Mouse (Mus musculus): ENCODE measurements around the gene Stxbp5l.
"Not testable (repeated sequence)": the region's sequence is repeated elsewhere in the genome, so short reads cannot be mapped to it uniquely, and the experiment has no call there.

Stxbp5l gene

GRCm38 (mm10) chr16:37338177-37338576, 46.6 kb downstream of the Stxbp5l start:
- CTCF ChIA-PET = no interaction called here
- POLR2A ChIA-PET = no interaction called here

GRCm38 (mm10) chr16:37337529-37337928, 47.2 kb downstream of the Stxbp5l start:
- POLR2A ChIA-PET = no interaction called here
- CTCF ChIA-PET = no interaction called here

- ChIA-PET POLR2A (no interaction called here), CTCF (no interaction called here)
Measured at GRCm38 (mm10) chr16:37304441-37304840, 80.3 kb downstream of the Stxbp5l start.

GRCm38 (mm10) chr16:37292593-37292992, 92.2 kb downstream of the Stxbp5l start:
- CTCF ChIA-PET = no interaction called here
- POLR2A ChIA-PET = no interaction called here

- CTCF ChIA-PET = no interaction called here
- POLR2A ChIA-PET = no interaction called here
Measured at GRCm38 (mm10) chr16:37280206-37280605, 104.6 kb downstream of the Stxbp5l start.

GRCm38 (mm10) chr16:37273681-37274080, 111.1 kb downstream of the Stxbp5l start:
- CTCF ChIA-PET = no interaction called here
- POLR2A ChIA-PET = no interaction called here

GRCm38 (mm10) chr16:37261678-37262077, 123.1 kb downstream of the Stxbp5l start:
- CTCF ChIA-PET = no interaction called here
- POLR2A ChIA-PET = no interaction called here

- ChIA-PET CTCF (no interaction called here), POLR2A (no interaction called here)
Measured at GRCm38 (mm10) chr16:37219151-37219550, 165.6 kb downstream of the Stxbp5l start.

GRCm38 (mm10) chr16:37208783-37209182, 176.0 kb downstream of the Stxbp5l start:
- POLR2A ChIA-PET = no interaction called here
- CTCF ChIA-PET = no interaction called here

GRCm38 (mm10) chr16:37194152-37194551, 190.6 kb downstream of the Stxbp5l start:
- CTCF ChIA-PET = no interaction called here

GRCm38 (mm10) chr16:37125190-37125589, 259.6 kb downstream of the Stxbp5l start:
- POLR2A ChIA-PET, CTCF ChIA-PET: not testable (repeated sequence)

More at GRCm38 (mm10) chr16:37194152-37194551, 190.6 kb downstream of the Stxbp5l start:
- POLR2A ChIA-PET = no interaction called here

- CTCF ChIA-PET = interaction anchor here (0.5 to 1.5 kb wide), 10 partner anchors 178 to 1088 kb away, joined by 3 to 8 read pairs (median 4); no protein-coding TSS in a partner anchor
- POLR2A ChIA-PET = interaction anchor here in 2 of 4 experiments (0.5 to 0.6 kb wide), 2 partner anchors 24 to 320 kb away, joined by 4 to 5 read pairs; no protein-coding TSS in a partner anchor
Measured at GRCm38 (mm10) chr16:37109285-37109684, 275.5 kb downstream of the Stxbp5l start.

GRCm38 (mm10) chr16:37108763-37109162, 276.0 kb downstream of the Stxbp5l start:
- POLR2A ChIA-PET = no interaction called here

GRCm38 (mm10) chr16:37094169-37094833, 290.5 kb downstream of the Stxbp5l start:
- POLR2A ChIA-PET = interaction anchor here in 1 of 4 experiments (0.7 kb wide), 1 partner anchor 10 kb away, joined by 3 read pairs; no protein-coding TSS in a partner anchor

More at GRCm38 (mm10) chr16:37108763-37109162, 276.0 kb downstream of the Stxbp5l start:
- CTCF ChIA-PET = interaction anchor here (0.6 to 1.5 kb wide), 7 partner anchors 178 to 1088 kb away, joined by 3 to 8 read pairs (median 5); no protein-coding TSS in a partner anchor

GRCm38 (mm10) chr16:37089648-37090047, 295.1 kb downstream of the Stxbp5l start:
- CTCF ChIA-PET = no interaction called here
- POLR2A ChIA-PET = no interaction called here

More at GRCm38 (mm10) chr16:37094169-37094833, 290.5 kb downstream of the Stxbp5l start:
- CTCF ChIA-PET = no interaction called here

GRCm38 (mm10) chr16:37072354-37072753, 312.4 kb downstream of the Stxbp5l start:
- POLR2A ChIA-PET = interaction anchor here in 1 of 4 experiments (1.0 kb wide), 1 partner anchor 11 kb away, joined by 3 read pairs; no protein-coding TSS in a partner anchor
- CTCF ChIA-PET = no interaction called here
